Mouse (Mus musculus): ENCODE results near the gene Gm11172.

DNA sequence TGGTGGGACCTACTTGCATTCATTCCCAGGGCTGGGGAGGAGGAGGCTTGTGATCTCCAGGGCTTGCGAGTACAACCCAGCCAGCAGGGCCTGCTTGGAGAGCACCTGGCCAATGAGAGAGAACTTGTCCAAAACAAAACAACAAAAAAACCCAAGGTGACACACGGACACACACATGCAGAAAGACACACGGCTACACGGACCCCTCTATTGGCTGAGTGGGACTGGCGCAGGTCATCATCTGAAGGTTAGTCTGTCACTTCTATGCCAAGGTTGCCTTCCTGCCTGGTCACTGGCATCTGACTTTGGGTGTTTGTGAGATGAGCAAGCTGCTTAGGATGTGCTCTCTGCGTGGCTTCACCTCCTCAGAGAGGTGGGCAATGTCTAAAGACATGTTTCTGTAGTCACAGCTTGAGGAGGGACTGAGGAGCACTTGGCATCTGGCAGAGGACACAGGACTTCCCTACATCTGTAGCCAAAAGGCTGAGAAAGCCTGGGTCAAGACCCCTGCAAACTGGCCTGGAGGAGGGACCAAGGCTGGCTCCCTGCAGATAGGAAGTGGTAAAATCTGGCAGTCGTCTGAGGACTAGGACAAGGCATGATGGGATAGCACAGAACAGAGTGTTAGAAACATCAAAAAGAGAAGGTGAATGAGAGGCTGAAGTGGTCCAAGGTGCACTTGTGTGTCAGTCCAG is 15.2 kb downstream of the Gm11172 start:
- no peak for TF ChIP-seq POLR2A (IDR thresholded peaks at IDR 0.05; ENCODE audit: control insufficient read depth, low read depth, low read length)
- TF ChIP-seq CTCF (IDR thresholded peaks at IDR 0.05; ENCODE audit: control insufficient read depth, insufficient read depth, insufficient replicate concordance, low read depth, low read length), result no peak

All from testis, adult 2 months (tissue).